Mouse (Mus musculus) lung, adult 2 months (tissue): ENCODE measurements around the gene Ube2h. TPM values are rescaled to one million over a fixed set of nuclear protein-coding genes. Genes with fewer than 3 reads are reported as not detected.

Experiments used
- DNase-seq: peaks from one replicate; pipeline ENCODE4 v3.0.0; 2022
- H3K4me1 ChIP-seq: fragments of 200-500 bp; 2 replicates; pipeline ENCODE4 v1.6.1; 2011; ENCODE audit warnings: low read length; ENCODE audit not compliant: control insufficient read depth, insufficient read depth
- H3K4me3 ChIP-seq: fragments of 200-500 bp; replicated peaks from 2 replicates; pipeline ENCODE3; 2011; ENCODE audit warnings: low read depth, mild to moderate bottlenecking, control low read depth, low read length; ENCODE audit errors: extremely low read depth
- CTCF ChIP-seq: fragments of 200-500 bp; IDR thresholded peaks from 2 replicates; pipeline ENCODE4 v1.5.1; 2011; ENCODE audit warnings: mild to moderate bottlenecking, low read length, control low read depth; ENCODE audit not compliant: insufficient read depth
- POLR2A ChIP-seq: fragments of 200-500 bp; IDR thresholded peaks from 2 replicates; pipeline ENCODE4 v1.6.1; 2011; ENCODE audit warnings: low read depth, mild to moderate bottlenecking, control low read depth, low read length, borderline replicate concordance; ENCODE audit errors: extremely low read depth
- WGBS: fragments of 180-500 bp; shearing (Covaris S2); methylation state at CpG from one replicate; pipeline ENCODE4 v1.1.7; 2018; 5-methylcytosine and 5-hydroxymethylcytosine counted together
- polyA plus RNA-seq: library from polyadenylated mRNA; depleted of rRNA; stranded (reverse); fragments of >200 nt; gene quantifications from 2 replicates; pipeline ENCODE4 v1.2.3, GENCODE M21; 2012; rRNA removed

Gene Ube2h
- polyA plus RNA-seq, 1 experiment, result 59.9 TPM

- DNase-seq, result no peak
- Histone ChIP-seq H3K4me3 (no peak overlapping the region), H3K4me1 (no peaks in the 10 kb centered on the region)
- WGBS, result 70% methylated on average over 3 of the region's 3 CpGs
- no peak for TF ChIP-seq POLR2A
- no peak for TF ChIP-seq CTCF
Measured at GRCm38 (mm10) chr6:30166349-30166748, 138.0 kb downstream of the Ube2h start.

GRCm38 (mm10) chr6:30162091-30162490, 142.2 kb downstream of the Ube2h start:
- 45% methylated on average over 7 of the region's 7 CpGs for WGBS
- no peak for DNase-seq

DNA sequence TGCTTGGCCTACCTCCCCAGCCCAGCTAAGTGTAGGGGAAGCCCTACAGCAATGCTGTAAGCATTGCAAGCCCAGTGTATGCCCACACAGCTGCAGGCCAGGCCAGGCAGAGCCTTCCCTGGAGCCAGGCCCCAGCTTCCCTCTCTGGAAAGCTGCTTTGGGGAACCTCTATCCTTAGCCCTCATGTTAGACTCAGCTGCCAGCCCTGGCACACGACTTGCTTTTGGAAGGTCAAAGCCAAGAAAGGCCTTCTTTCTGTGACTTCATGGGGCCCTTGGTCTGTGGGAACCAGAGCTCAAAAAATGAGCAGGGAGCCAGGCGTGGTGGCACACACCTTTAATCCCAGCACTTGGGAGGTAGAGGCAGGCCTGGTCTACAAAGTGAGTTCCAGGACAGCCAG, 142.7 kb downstream of the Ube2h start:
- no peak for DNase-seq
- no peaks in the 10 kb centered on the region for H3K4me1 ChIP-seq
- H3K4me3 ChIP-seq, result no peak overlapping the region
- TF ChIP-seq POLR2A, result no peak
- TF ChIP-seq CTCF, result no peak
- 73% methylated on average over 2 of the region's 2 CpGs for WGBS

More at GRCm38 (mm10) chr6:30162091-30162490, 142.2 kb downstream of the Ube2h start:
- no peak for TF ChIP-seq CTCF
- no peak for TF ChIP-seq POLR2A
- no peak overlapping the region for H3K4me3 ChIP-seq
- no peaks in the 10 kb centered on the region for H3K4me1 ChIP-seq

Other genes starting within 250 kb of the Ube2h start
- gene Zc3hc1, start 86.5 kb upstream of the Ube2h start, polyA plus RNA-seq, result 13.8 TPM in 2 replicates
- gene Klhdc10, start 97.3 kb upstream of the Ube2h start, polyA plus RNA-seq, result 13.9 and 17.8 TPM in 2 replicates
- 31.4 and 40.3 TPM in 2 replicates for gene Tmem209, start 205.2 kb upstream of the Ube2h start, polyA plus RNA-seq
- gene Ssmem1, start 205.3 kb upstream of the Ube2h start, polyA plus RNA-seq, result not detected in 2 replicates
- 0.13 and 0.28 TPM in 2 replicates for gene Cpa2, start 237.0 kb upstream of the Ube2h start, polyA plus RNA-seq